Mouse (Mus musculus) left cerebral cortex, postnatal 36 days (tissue): Measurements from ENCODE around the gene Myo18a. TPM values are rescaled to one million over a fixed set of nuclear protein-coding genes. Genes with fewer than 3 reads are reported as not detected.
A peak's percentile ranks its signal among the peaks of the same experiment; 100 is the strongest.

ENCODE experiments used
- DNase-seq, 2 experiments: peaks; one replicate each; pipeline ENCODE4 v3.0.0; 2021 to 2022; ENCODE audit warnings: low spot score in 2 of 2, mixed read lengths in 1 of 2
- intact Hi-C: fragments of 180-260 bp; cut with DNase I; formaldehyde crosslinking; loops from one replicate; pipeline ENCODE4 v1.15.1; 2025
- total RNA-seq, 2 experiments: library from RNA; stranded (reverse); gene quantifications; 2 replicates each; pipeline ENCODE4 v1.2.3; 2021

The Myo18a gene
- total RNA-seq, 2 experiments from 2014 or later = 141 to 180 TPM

DNA sequence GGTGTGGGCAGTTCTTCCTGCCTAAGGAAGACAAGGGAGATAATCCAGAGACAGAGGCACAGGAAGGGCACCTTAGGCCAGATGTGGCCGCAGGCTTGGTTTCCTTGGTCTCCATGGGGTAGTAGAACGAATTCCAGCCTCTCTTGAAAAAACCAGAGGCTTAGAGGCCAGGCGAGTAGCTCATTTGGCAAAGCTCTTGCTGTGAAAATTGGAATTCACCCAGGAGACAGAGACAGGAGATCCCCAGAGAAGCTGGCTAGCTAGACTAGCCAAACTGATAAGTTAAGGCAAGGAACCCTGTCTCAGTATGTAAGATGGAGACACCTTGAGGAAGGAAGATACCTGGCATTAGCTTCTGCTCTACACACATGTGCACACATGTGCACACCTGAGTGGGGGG is 63.3 kb downstream of the Myo18a start:
- intact Hi-C loops = loop anchor here (10.0 kb wide), 1 partner anchor 358 kb away; the partner anchor contains the start of genes Rab34 and Rpl23a
- no peak for DNase-seq

DNA sequence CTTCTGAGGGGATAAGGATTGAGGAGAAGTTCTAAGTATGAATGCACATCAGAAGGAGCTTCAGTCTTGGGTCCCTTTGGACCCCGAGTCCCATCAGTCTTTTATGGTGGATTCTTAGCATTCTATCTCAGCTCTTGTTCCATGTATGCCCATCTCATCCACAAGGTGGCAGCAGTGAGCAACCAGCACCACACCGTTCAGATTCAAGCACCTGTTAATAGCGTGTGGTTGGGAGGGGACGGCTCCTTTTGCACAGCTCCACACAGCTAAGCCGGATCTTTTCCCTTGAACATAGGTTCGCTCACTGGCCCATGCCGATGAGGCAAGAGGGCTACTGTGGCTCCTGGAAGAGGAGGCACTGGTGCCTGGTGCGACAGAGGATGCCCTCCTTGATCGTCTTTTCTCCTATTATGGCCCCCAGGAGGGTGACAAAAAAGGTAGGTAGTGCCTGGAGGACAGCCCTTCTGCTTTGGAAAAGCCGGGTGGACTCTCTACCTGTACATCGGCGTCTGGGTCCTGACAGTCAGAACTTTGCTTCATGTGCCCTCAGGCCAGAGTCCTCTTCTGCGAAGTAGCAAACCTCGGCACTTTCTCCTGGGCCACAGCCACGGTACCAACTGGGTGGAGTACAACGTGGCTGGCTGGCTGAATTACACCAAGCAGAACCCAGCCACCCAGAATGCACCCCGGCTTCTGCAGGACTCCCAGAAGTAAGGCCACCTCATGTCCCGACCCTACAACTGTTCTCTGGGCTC is 64.4 kb downstream of the Myo18a start:
- intact Hi-C loops = loop anchor here (1.0 to 10.0 kb wide), 2 partner anchors 139 to 357 kb away; partner anchors contain the start of genes Rab34 and Rpl23a
- peak; percentile 70 to 77 for DNase-seq

DNA sequence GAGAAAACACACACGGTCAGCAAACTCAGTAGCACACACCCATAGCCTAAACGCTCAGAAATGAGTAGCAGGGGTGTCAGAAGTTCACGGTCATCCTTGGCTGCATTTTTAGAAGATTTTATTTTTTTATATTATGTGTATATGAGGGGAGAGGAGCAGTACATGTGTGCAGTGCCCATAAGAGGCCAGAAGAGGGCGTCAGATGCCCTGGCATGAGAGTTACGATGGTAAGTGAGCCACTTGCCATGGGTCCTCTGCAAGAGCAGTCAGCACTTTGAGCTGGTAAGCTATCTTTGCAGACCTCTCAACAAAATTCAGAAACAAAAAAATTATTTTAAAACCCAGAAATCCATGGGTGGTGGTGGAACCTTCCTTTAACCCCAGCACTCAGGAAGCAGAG is 65.1 kb downstream of the Myo18a start:
- intact Hi-C loops = loop anchor here (10.0 kb wide), 1 partner anchor 357 kb away; the partner anchor contains the start of genes Rab34 and Rpl23a
- no peak for DNase-seq

DNA sequence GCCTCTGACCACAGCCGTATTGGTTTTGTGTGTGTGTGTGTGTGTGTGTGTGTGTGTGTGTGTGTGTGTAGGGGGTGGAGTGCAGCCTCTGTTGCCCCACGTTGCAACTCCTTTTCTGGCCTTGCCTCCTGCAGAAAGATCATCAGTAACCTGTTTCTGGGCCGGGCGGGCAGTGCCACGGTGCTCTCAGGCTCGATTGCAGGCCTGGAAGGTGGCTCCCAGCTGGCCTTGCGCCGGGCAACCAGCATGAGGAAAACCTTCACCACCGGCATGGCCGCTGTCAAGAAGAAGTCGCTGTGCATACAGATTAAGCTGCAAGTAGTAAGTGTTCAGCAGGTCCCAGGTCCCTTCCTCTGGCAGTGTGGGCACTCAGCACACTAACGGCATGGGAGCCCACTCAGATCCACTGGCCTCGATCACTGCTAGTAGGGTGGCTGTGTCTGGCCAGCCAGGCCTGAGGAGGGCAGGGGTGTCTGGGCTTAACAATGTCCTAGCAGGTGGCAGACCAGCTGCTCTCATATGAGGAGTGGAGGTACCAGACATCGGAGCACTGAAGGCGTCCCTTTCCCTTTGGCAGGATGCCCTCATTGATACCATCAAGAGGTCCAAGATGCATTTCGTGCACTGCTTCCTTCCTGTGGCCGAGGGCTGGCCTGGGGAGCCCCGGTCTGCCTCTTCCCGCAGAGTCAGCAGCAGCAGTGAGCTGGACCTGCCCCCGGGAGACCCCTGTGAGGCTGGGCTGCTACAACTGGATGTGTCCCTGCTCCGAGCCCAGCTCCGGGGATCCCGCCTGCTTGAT is 66.2 kb downstream of the Myo18a start:
- DNase-seq = no peak
- intact Hi-C loops = loop anchor here (10.0 kb wide), 1 partner anchor 356 kb away; the partner anchor contains the start of genes Rab34 and Rpl23a

DNA sequence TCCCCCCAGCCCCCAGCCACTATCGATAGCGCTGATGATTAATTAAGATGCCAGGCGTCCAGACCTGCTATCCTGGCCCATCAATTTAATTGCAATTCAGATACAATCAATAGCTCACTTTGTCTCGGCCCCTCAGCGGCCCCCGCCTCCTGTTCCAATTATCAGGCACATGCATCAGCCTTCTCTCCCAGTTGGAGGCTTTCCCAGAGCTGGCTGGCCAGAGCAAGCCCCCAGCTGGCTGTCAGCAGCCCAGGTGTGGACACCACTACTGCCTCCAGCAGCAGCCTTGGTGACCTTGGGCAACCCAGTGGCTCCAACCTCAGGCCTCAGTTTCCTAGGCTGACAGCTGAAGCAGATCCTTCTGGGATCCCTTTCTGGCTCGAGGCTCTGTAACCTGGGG is 67.8 kb downstream of the Myo18a start:
- no peak for DNase-seq
- intact Hi-C loops = no loop called here

DNA sequence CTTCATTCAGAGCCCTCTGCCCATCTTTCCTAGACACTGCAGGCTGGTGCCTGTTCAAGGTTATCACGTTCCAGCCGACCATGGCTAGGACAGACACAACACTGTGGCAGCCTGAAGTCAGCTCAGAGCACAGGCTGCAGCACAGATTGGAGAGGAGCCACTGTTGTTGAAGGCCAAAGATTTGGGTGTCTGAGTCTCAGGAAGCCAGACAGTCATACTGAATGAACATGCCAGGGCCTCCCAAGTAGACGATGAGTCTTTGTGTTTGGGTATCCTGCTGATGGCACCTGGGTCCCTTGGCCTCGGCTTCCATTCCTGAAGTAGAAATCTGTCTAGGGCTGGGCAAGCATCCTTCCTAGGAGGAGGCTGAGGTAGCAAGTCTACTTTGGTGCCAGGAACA is 69.5 kb downstream of the Myo18a start:
- intact Hi-C loops = no loop called here
- DNase-seq = no peak

DNA sequence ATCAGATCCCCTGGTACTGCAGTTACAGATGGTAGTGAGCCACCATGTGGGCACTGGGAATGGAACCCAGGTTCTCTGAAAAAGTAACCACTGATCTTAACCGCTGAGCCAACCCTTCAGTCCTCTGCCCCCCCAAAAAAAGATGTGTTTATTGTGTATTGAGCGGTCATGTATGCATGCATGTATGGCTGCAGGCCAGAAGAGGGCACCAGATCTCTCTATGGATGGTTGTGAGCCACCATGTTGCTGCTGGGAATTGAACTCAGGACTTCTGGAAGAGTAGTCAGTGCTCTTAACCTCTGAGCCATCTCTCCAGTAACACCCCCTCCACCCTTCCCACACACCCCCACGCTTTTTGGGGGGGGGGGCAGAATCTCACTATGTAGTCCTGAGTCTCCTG is 72.1 kb downstream of the Myo18a start:
- DNase-seq = no peak
- intact Hi-C loops = no loop called here

DNA sequence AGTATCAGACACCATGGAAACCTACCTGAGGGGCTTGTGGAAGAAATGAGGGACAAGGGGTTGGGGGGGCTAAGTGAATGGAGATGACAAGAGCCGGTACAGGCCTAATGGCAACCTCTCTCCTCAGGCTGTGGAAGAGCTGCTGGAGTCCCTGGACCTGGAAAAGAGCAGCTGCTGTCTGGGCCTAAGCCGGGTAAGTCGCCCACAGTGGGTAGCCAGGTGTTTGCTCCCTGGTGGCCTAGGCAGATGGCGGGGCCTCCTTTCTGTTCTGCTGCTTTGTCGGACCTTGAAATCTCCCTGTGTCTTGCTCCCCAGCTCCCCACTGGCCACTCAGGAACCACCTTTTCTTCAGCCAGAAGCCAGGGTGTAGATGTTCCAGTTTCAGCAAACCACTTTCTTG is 73.2 kb downstream of the Myo18a start:
- intact Hi-C loops = no loop called here
- no peak for DNase-seq

DNA sequence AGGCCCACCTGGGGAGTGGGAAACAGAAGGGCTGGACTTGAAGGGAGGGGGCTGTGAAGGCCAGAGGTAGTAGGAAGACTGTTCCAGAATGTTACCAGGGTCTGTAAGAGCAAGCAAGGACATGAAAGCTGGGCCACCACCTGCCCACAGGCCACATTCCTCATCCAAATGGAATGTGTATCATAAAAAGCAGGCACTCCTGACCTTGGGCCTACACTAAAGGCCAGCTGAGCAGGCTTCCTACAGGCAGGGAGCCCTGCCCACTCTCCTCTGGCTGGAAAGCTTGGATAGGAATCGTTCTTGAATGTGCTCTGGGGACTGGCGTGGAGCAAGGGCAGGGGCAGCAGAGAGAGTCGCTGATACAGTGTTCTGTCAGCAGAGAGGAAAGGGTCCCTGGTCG is 73.7 kb downstream of the Myo18a start:
- intact Hi-C loops = no loop called here
- no peak for DNase-seq

DNA sequence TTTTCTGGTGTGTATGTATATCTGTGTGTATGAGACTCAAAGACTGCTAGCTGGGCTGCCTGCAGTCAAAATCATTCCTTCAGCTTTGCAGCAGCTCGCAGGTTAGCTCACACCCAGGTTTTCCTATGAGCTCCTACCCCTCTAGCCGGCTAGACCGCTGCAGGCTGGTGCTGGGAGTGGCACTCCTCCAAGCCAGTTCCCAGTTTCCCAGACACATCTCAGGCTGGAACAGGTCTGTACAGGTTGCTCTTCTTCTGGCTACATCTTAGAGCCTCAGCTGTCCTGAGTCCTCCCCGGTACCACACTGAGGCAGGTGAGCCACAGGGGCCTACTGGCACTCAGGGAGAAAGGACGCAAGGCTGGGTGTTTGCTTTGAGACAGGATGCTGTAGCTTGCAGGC is 74.8 kb downstream of the Myo18a start:
- intact Hi-C loops = no loop called here
- no peak for DNase-seq

DNA sequence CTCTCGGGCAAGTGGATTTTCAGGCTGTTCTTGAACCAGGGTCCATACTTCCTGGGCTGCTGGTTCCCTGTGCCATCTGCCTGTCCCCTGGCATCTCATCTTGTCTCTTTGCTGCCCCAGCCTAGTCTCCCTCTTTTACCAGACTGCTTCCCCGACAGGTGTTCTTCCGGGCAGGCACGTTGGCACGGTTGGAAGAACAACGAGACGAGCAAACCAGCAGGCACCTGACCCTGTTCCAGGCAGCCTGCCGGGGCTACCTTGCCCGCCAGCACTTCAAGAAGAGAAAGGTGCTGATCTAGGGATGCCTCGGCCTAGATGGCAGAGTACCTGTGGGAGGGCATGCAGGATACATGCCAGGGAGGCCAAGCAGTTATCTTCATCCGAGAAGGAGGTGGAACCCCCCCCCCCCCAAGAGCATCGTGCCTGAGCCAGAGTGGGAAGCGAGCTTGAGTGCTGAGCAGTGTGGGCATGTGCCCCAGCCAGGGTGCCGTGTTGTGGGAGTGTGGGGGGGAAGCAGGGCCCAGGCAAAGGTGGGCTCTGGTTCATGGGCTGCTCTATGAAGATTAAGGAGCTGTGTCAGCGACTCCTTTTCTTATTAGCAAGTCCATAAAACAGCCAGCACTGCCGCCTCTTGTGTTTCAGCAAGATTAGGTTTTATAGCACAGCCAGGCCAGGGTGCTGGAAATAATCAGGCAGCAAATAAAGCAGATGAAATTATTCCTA is 77.6 kb downstream of the Myo18a start:
- intact Hi-C loops = no loop called here
- DNase-seq = peak in 1 of 2 experiments; percentile 10

DNA sequence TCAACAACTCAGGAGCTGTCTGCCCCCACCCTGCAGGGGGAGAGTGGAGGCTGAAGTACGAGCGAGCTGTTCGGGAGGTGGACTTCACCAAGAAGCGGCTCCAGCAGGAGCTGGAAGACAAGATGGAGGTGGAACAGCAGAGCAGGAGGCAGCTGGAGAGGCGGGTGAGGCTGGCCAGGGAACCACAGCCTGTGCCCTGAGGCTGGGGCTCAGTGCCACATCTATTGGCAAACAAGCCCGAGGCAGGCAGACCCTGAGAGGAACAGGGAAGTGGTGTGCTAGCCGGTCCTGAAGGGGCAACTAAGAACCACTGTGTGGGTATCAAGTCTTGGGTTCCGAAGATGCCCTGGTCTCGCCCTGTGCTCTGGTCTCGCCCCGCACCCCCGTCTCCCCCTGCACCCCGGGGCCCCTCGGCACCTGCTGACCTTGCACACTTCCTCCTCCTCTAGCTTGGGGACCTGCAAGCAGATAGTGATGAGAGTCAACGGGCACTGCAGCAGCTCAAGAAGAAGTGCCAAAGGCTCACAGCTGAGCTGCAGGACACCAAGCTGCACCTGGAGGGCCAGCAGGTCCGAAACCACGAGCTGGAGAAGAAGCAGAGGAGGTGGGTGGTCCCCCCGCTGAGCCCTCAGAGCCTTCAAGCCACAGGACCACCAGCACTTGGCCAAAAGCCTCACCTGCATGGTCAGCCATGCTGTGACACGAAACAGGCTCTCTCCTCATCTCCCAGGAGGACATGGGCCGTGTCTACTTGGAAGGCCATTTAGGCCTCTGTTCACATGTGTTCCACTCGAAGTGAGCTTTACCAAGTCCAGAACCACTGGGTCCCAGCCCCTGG is 80.2 kb downstream of the Myo18a start:
- intact Hi-C loops = no loop called here
- DNase-seq = no peak

DNA sequence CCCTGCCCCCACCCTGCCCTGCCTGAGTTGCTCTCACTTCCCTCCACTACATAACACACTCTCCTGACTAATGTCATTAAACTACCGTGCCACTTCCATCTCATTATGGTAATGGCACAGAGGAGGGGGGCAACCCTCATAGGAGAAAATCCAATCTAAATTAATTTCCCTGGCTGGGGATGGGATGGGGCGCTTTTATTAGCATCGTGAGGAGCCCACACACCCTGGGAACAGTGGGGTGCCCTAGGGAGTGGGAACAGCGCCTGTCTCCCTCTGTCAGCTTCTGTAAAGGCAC is 80.8 kb downstream of the Myo18a start:
- intact Hi-C loops = no loop called here
- DNase-seq = no peak

DNA sequence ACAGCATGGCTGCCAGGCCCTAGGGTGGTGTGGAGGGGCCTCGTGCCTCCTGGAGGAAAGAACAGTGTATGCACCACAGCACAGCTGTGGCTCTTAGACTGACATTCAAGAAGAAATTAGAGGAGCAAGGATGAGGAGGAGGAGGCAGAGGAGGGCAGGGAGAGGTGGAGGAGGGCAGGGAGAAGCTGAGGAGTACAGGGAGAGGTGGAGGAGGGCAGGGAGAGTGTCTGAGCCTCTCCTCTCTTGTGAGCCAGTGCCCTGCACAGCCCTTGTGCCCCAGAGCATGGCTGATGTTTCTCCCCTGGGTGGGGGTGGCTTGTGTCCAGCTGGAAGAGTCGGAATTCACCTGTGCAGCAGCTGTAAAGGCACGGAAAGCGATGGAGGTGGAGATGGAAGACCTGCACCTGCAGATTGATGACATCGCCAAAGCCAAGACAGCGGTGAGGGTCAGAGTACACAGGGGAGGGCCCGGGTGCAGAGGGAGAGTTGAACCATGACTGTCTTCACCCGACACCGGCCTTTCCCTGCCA is 84.6 kb downstream of the Myo18a start:
- intact Hi-C loops = no loop called here
- no peak for DNase-seq

DNA sequence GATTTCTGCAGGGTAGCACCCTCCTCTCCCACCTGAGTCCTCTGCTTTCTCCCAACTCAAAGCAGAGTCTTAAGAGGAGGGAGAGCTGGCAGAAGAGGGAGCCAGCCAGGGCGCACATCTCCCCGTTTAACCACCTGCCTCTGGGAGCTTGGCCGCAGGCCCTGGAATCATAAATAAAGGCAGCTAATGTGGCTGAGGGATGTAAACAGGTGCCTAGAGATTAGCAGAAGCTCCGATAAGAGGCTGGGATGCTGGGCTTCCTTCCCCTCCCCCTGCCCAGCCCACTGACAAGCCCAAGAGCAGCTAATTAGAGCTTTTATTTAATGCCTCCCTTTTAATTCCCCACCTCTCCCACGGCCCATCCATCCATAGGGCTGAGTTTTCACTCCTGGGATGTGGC is 85.1 kb downstream of the Myo18a start:
- DNase-seq = no peak
- intact Hi-C loops = no loop called here

DNA sequence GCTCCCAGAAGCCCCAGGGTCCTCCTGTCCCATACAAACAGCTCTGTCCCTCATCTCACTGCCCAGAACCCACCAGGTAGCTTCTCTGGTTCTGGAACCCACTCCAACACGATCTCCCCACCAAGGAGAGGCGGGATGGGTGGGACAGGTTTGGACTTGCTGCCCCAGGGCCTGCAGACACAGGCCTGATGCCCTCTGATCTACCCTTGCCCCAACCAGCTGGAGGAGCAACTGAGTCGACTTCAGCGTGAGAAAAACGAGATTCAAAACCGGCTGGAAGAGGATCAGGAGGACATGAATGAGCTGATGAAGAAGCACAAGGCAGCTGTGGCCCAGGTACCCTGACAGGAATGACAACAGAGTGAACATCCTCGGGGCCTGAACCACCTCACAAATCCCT is 86.1 kb downstream of the Myo18a start:
- intact Hi-C loops = no loop called here
- DNase-seq = no peak

DNA sequence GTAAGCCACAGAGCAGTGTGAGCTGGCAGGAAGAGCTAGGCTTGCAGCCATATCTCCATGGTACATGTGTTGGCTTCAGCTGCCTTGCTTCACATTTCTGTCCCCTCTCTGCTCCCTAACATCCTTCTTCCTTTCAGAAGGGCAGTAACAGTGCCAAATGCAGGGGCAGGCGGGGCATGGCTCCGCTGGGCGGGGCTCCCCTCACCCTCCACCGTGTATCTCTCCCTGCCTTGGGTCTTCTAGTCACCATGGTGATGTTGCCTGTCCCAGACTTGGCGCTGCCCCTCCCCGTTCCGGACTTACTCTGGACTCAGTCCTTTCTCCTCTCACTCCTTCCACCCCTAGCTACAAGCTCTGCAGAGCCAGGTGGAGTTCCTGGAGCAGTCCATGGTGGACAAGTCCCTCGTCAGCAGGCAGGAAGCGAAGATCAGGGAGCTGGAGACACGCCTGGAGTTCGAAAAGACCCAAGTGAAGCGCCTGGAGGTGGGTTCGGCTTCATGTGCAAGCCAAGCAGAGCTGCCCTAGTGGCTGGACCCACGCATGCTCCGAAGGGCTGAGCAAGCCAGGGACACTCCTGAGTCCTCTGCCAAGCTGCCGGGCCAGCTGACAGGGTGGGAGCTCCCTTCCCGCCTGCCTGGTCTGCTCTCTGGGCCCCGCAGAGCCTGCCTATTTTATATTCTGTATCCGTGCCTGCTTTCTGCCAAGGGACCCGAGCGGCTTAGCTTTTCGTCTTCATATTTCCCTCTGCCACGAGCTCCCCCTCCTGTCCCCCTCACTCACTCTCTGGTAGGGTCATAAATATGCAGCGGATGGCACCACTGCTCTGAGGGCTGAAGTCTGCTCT is 87.6 kb downstream of the Myo18a start:
- intact Hi-C loops = loop anchor here (5.0 kb wide), 2 partner anchors 37 to 82 kb away; partner anchors contain the start of gene Sez6

DNA sequence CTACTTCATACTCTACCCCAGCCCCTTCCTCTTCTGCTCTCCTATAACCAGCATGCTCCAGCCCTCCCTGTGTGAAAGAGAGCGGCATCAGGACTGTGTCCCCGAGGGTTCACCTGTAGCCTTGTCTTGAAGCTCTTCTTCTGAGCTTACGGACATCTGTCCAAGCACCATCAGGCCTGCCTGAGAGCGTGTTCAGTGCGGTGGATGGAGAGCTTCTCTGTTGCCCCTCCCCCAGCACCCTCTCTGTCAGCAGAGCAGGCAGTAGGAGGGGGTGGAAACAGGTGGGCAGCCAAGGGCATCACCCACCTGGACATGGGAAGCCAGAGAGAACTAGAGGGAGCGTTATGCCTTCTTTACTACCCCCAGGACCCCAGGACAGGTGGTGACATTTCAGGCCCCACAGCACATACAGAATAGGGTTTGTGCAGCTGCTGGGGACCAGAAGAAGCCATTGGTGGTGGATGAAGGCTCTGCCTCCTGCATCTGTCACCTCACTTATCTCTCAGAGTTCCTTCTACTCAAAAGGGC is 88.5 kb downstream of the Myo18a start:
- no peak for DNase-seq
- intact Hi-C loops = loop anchor here (5.0 kb wide), 2 partner anchors 36 to 81 kb away; partner anchors contain the start of gene Sez6

More for the DNA sequence above, 87.6 kb downstream of the Myo18a start:
- DNase-seq = peak; percentile 65 to 67
